Mouse (Mus musculus): ENCODE data around the gene Hmga2. TPM values are rescaled to one million over a fixed set of nuclear protein-coding genes. Genes with fewer than 3 reads are reported as not detected.
"Not testable (repeated sequence)": the region's sequence is repeated elsewhere in the genome, so short reads cannot be mapped to it uniquely, and the experiment has no call there.

The Hmga2 gene
- total and polyA plus RNA-seq, 3 experiments, result 0.33 to 0.60 TPM; not detected in 1

DNA sequence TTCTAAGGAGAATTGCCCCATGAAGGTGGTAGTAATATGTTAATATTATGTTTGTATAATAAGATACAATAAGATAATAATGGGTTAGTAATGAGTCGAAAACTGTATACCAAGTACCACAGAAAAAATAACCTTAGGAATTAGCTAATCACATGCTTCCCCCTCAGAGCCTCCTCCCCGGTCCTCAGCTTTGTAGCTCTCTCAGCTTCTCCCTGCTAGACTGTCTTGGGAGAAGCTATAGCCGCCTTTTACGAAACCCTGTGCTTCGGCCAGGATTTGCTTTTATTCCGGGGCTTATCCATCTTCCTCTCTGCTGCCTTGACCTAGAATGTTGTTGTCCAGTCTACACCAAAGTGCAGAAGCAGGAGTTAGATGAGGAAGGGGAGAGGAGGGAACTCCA, 130.9 kb downstream of the Hmga2 start:
- H3K27me3 ChIP-seq (ENCODE audit: insufficient read depth, low read length), result no peaks in the 10 kb centered on the region

DNA sequence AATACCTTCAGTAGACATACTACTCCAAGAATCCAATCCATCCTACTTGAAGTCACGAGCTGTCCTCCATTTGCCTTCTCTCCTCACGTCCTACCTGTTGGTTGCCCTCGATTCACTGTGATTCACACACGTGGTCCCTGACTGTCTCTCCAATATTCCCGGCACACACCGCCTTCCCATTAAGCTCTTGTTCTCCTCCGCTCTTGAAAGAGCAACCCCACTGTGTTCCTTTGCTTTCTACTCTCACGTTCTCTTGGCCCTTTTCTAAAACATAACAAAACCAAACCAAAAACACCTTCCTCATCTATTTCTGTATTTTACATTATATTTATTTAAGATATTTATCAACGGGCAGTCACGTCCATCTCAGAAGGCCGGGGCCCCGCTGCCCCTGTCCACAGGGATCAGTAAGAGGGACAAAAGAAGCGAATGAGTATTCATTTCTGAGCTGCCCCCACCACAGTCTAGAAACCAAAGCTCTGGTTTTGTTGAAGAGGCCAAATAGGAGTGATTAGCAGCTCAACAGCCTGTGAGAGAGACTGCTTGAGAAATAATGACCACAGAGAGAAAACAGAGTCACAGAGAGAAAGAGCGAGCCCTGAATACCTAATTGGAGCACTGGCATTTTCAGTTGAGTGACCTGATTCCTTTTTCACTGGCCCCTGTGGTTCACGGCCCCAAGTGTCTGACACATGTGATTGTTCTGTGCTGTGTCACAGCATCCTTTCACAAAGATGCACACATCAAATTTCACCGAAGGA, 131.5 kb downstream of the Hmga2 start:
- ATAC-seq (ENCODE audit: extremely low read depth, insufficient number of reproducible peaks, low FRiP score, poor library complexity, severe bottlenecking), result no peak
- H3K4me3 ChIP-seq (ENCODE audit: low read depth, low read length), result no peak overlapping the region

More for the DNA sequence above, 130.9 kb downstream of the Hmga2 start:
- DNase-seq (ENCODE audit: low spot score) (no peak), ATAC-seq (ENCODE audit: extremely low read depth, insufficient number of reproducible peaks, low FRiP score, poor library complexity, severe bottlenecking) (no peak)
- H3K4me1 ChIP-seq (ENCODE audit: insufficient read depth, low read depth, low read length), result no peaks in the 10 kb centered on the region
- H3K4me3 ChIP-seq (ENCODE audit: low read depth, low read length), result no peak overlapping the region
- TF ChIP-seq TAL1 (conservative IDR thresholded peaks at IDR 0.05; ENCODE audit: low read depth, low read length) (no peak), GATA1 (IDR thresholded peaks at IDR 0.05; ENCODE audit: borderline replicate concordance, low read length) (no peak), POLR2AphosphoS5 (IDR thresholded peaks at IDR 0.05; ENCODE audit: insufficient replicate concordance, low read depth, low read length) (no peak), CTCF (IDR thresholded peaks at IDR 0.05; ENCODE audit: low read depth, low read length) (no peak), GATA2 (IDR thresholded peaks at IDR 0.05; ENCODE audit: borderline replicate concordance, low read depth, low read length) (no peak)
- no peaks in the 10 kb centered on the region for H3K36me3 ChIP-seq (replicated peaks)
- H3K9me3 ChIP-seq (replicated peaks), result peaks cover 47% of the 10 kb centered on the region

DNA sequence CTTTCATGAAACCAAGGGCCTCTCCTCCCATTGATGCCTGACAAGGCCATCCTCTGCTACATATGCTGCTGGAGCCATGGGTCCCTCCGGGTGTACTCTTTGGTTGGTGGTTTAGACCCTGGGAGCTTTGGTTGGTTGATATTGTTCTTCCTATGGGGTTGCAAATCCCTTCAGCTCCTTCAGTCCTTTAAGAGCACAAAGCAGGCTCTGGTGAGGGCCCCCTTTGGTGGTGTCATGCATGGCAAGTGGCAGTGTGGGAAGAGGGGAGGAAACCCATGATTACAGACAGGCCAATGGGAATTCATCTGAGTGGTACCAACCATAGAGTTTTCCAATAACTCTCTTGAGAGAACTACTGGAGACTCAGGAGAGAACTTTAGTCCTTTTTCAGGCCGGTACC, 136.4 kb downstream of the Hmga2 start:
- H3K4me3 ChIP-seq (ENCODE audit: low read depth, low read length); ATAC-seq (ENCODE audit: extremely low read depth, insufficient number of reproducible peaks, low FRiP score, poor library complexity, severe bottlenecking); H3K4me1 ChIP-seq (ENCODE audit: insufficient read depth, low read depth, low read length): not testable (repeated sequence)

More for the DNA sequence above, 131.5 kb downstream of the Hmga2 start:
- H3K27me3 ChIP-seq (ENCODE audit: insufficient read depth, low read length), result no peaks in the 10 kb centered on the region
- no peak for DNase-seq (ENCODE audit: low spot score)
- no peak for TF ChIP-seq POLR2AphosphoS5 (IDR thresholded peaks at IDR 0.05; ENCODE audit: insufficient replicate concordance, low read depth, low read length)
- peaks cover 44% of the 10 kb centered on the region for H3K9me3 ChIP-seq (replicated peaks)
- no peaks in the 10 kb centered on the region for H3K36me3 ChIP-seq (replicated peaks)
- no peaks in the 10 kb centered on the region for H3K4me1 ChIP-seq (ENCODE audit: insufficient read depth, low read depth, low read length)

DNA sequence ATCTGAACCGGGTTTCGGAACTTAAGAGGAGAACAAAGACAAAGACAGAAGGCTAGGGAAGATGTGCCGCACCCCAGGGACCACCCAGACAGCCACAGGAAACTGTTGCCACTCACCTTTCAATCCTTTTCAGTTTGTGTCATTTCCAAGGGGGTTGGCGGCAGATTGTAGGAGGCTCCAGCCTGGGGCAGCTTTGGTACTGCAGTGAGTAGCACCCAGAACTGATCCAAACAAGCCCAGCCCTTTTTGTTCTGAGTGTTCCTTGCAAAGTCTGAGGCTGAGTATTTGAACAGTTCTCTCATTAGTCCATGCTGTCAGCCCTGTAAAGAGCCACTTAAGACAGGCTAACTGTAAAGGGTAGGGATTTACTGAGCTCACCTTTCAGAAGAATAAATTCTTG, 136.9 kb downstream of the Hmga2 start:
- ATAC-seq (ENCODE audit: extremely low read depth, insufficient number of reproducible peaks, low FRiP score, poor library complexity, severe bottlenecking) (no peak), DNase-seq (ENCODE audit: low spot score) (no peak)
- TF ChIP-seq POLR2AphosphoS5 (IDR thresholded peaks at IDR 0.05; ENCODE audit: insufficient replicate concordance, low read depth, low read length) (no peak), GATA1 (IDR thresholded peaks at IDR 0.05; ENCODE audit: borderline replicate concordance, low read length) (no peak), GATA2 (IDR thresholded peaks at IDR 0.05; ENCODE audit: borderline replicate concordance, low read depth, low read length) (no peak), TAL1 (conservative IDR thresholded peaks at IDR 0.05; ENCODE audit: low read depth, low read length) (no peak), CTCF (IDR thresholded peaks at IDR 0.05; ENCODE audit: low read depth, low read length) (no peak)

More for the DNA sequence above, 136.4 kb downstream of the Hmga2 start:
- H3K9me3 ChIP-seq (replicated peaks), result peaks cover 59% of the 10 kb centered on the region
- not testable (repeated sequence) for DNase-seq (ENCODE audit: low spot score); H3K27me3 ChIP-seq (ENCODE audit: insufficient read depth, low read length); H3K36me3 ChIP-seq (replicated peaks)

DNA sequence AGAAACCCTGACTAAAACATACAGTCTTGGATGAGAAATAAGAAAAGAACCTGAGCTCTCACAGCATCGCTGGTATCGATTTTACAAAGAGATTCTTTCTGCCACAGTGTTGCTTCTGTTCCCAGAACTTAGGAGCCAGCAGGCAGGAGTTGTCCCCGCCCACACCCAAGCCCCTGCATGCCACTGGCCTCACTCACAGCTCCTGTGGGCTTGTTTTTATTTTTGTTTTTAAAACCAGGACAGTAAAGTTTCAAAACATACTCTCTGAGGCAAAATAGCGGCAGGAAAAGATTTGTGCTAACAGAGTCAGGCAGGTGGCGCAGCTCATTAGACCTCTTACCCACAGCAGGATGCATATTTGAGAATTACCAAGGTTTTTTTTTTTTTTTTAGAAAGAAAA, 137.4 kb downstream of the Hmga2 start:
- TF ChIP-seq GATA1 (IDR thresholded peaks at IDR 0.05; ENCODE audit: borderline replicate concordance, low read length) (no peak), CTCF (IDR thresholded peaks at IDR 0.05; ENCODE audit: low read depth, low read length) (no peak), TAL1 (conservative IDR thresholded peaks at IDR 0.05; ENCODE audit: low read depth, low read length) (no peak), GATA2 (IDR thresholded peaks at IDR 0.05; ENCODE audit: borderline replicate concordance, low read depth, low read length) (no peak), POLR2AphosphoS5 (IDR thresholded peaks at IDR 0.05; ENCODE audit: insufficient replicate concordance, low read depth, low read length) (no peak)
- Histone ChIP-seq H3K4me1 (ENCODE audit: insufficient read depth, low read depth, low read length) (no peaks in the 10 kb centered on the region), H3K4me3 (ENCODE audit: low read depth, low read length) (no peak overlapping the region), H3K27me3 (ENCODE audit: insufficient read depth, low read length) (no peaks in the 10 kb centered on the region), H3K9me3 (replicated peaks) (peaks cover 58% of the 10 kb centered on the region), H3K36me3 (replicated peaks) (no peaks in the 10 kb centered on the region)
- DNase-seq (ENCODE audit: low spot score), result no peak
- ATAC-seq (ENCODE audit: extremely low read depth, insufficient number of reproducible peaks, low FRiP score, poor library complexity, severe bottlenecking), result no peak

More for the DNA sequence above, 136.9 kb downstream of the Hmga2 start:
- peaks cover 62% of the 10 kb centered on the region for H3K9me3 ChIP-seq (replicated peaks)
- H3K4me3 ChIP-seq (ENCODE audit: low read depth, low read length), result no peak overlapping the region
- no peaks in the 10 kb centered on the region for H3K4me1 ChIP-seq (ENCODE audit: insufficient read depth, low read depth, low read length)
- no peaks in the 10 kb centered on the region for H3K36me3 ChIP-seq (replicated peaks)
- H3K27me3 ChIP-seq (ENCODE audit: insufficient read depth, low read length), result no peaks in the 10 kb centered on the region

DNA sequence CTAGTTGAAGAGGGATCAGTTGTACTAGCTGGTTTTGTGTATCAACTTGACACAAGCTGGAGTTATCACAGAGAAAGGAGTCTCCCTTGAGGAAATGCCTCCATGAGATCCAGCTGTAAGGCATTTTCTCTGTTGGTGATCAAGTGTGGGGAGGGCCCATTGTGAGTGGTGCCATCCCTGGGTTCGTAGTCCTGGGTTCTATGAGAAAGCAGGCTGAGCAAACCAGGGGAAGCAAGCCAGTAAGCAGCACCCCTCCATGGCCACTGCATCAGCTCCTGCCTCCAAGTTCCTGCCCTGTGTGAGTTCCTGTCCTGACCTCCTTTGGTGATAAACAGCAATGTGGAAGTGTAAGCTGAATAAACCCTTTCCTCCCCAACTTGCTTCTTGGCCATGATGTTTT, 137.8 kb downstream of the Hmga2 start:
- not testable (repeated sequence) for ATAC-seq (ENCODE audit: extremely low read depth, insufficient number of reproducible peaks, low FRiP score, poor library complexity, severe bottlenecking); DNase-seq (ENCODE audit: low spot score)

DNA sequence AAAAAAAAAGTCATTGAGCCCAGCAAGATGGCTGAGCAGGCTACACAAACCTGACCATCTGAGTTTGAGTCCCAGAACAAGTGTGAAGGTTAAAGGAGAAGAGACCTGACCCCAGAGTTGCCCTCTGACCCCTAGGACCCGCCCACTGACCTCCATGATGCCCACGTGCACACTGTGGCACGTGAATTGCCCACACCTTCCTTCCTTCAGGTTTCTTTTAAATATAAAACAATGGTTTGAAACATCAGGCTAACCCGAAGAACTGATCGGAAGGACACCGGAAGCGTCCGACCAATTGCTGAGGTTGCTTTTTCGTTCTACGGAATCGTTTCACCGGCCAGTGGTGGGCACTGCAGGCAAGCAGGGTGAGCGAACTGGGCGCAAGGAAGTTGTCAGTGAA, 148.3 kb downstream of the Hmga2 start:
- Histone ChIP-seq H3K4me3 (ENCODE audit: low read depth, low read length) (no peak overlapping the region), H3K36me3 (replicated peaks) (no peaks in the 10 kb centered on the region), H3K4me1 (ENCODE audit: insufficient read depth, low read depth, low read length) (no peaks in the 10 kb centered on the region), H3K27me3 (ENCODE audit: insufficient read depth, low read length) (no peaks in the 10 kb centered on the region), H3K9me3 (replicated peaks) (peaks cover 20% of the 10 kb centered on the region)
- no peak for DNase-seq (ENCODE audit: low spot score)
- ATAC-seq (ENCODE audit: extremely low read depth, insufficient number of reproducible peaks, low FRiP score, poor library complexity, severe bottlenecking), result no peak
- TF ChIP-seq TAL1 (conservative IDR thresholded peaks at IDR 0.05; ENCODE audit: low read depth, low read length), result no peak
- no peak for TF ChIP-seq GATA1 (IDR thresholded peaks at IDR 0.05; ENCODE audit: borderline replicate concordance, low read length)
- no peak for TF ChIP-seq POLR2AphosphoS5 (IDR thresholded peaks at IDR 0.05; ENCODE audit: insufficient replicate concordance, low read depth, low read length)
- TF ChIP-seq GATA2 (IDR thresholded peaks at IDR 0.05; ENCODE audit: borderline replicate concordance, low read depth, low read length), result no peak
- no peak for TF ChIP-seq CTCF (IDR thresholded peaks at IDR 0.05; ENCODE audit: low read depth, low read length)

More for the DNA sequence above, 137.8 kb downstream of the Hmga2 start:
- not testable (repeated sequence) for H3K4me3 ChIP-seq (ENCODE audit: low read depth, low read length); H3K4me1 ChIP-seq (ENCODE audit: insufficient read depth, low read depth, low read length); H3K27me3 ChIP-seq (ENCODE audit: insufficient read depth, low read length); H3K36me3 ChIP-seq (replicated peaks)
- H3K9me3 ChIP-seq (replicated peaks), result peaks cover 55% of the 10 kb centered on the region
